In the genomic region with DNA sequence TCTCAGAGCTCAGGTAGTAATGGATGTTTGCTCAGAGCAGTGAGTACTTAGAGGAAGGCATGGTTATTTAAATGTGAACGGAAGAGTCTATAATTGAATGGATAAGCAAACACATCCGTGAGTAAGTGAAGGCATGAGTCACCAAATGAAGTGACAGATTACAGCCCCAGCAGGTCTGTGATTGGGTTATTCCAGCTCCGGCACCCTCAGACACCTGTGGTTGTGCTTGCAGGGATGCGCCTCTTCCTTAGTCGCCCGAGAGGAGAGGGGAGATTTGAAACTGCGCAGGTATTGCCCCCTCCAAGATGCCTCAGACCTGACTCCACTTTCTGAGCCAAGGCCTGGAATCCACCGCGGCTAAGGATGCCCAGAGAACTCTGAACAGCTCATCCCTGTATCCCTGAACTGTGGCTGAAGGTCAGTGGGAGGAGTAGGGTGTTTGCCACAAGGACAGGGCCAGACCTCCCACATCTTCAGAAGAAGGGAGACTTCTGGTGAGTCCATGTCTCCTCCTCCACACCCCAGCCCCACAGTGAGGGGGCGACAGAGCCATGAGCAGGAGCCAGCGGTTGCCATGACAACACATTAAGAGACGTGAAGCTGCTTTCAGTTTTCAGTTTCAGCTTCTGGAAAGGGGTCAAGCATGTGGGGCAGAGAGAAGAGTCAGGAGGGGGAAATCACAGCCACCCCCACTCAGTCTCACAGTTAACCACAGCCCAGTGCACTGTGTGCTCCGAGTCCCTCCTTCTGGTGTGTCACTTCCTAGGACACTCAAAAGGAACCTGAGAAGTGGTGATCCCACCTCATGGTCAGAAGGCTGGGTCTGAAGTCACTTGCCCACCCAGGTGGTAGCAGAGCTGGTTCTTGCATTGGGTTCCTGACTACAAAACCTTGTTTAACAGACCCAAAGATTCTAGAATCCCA, we compare ENCODE assay signal across 8 mouse cellular contexts. TPM values are rescaled to one million over a fixed set of nuclear protein-coding genes. Genes with fewer than 3 reads are reported as not detected.
DNase-seq lines count a peak whose midpoint lies in the region; ATAC-seq and TF ChIP-seq lines count a peak whose summit lies in the region.

No protein-coding gene starts in this region.

- H3K4me2 ChIP-seq in forebrain, embryonic 15.5 days (replicated peaks), result no peak overlapping the region
- H3K4me2 ChIP-seq in midbrain, postnatal 0 days (ENCODE audit: low read depth, low read length, poor library complexity, severe bottlenecking), result no peak overlapping the region

- 53% methylated on average over 13 of the region's 13 CpGs for WGBS in forebrain, embryonic 10.5 days
- 47% methylated on average over 13 of the region's 13 CpGs for WGBS in forebrain, embryonic 15.5 days
- WGBS in large intestine, adult 2 months, result 21% methylated on average over 13 of the region's 13 CpGs
- 39% methylated on average over 13 of the region's 13 CpGs for WGBS in midbrain, postnatal 0 days
- 59% methylated on average over 13 of the region's 13 CpGs for WGBS in limb, embryonic 10.5 days

- peak; percentile 64 for TF ChIP-seq CTCF in midbrain, postnatal 0 days (IDR thresholded peaks at IDR 0.05)

- DNase-seq in forebrain, embryonic 10.5 days (ENCODE audit: extremely low spot score, low spot score), result peak; percentile 23
- peak; percentile 72 for DNase-seq in embryo, embryonic 11 days
- DNase-seq in large intestine, adult 2 months (ENCODE audit: low read depth, low spot score), result peak; percentile 29
- peak; percentile 85 for DNase-seq in midbrain, postnatal 0 days (ENCODE audit: low spot score)
- no peak for DNase-seq in spleen, postnatal 14 days (ENCODE audit: low spot score in 2 of 2)
- DNase-seq in thymus, postnatal 0 days (ENCODE audit: low spot score), result no peak
- no peak for DNase-seq in limb, embryonic 10.5 days (ENCODE audit: low spot score)

- H3K9ac ChIP-seq in forebrain, embryonic 15.5 days (replicated peaks), result no peak overlapping the region
- no peak overlapping the region for H3K9ac ChIP-seq in midbrain, postnatal 0 days (replicated peaks; ENCODE audit: low read length, poor library complexity, severe bottlenecking)

- peaks cover 14% of the 10 kb centered on the region for H3K4me1 ChIP-seq in forebrain, embryonic 10.5 days
- peaks cover 6% of the 10 kb centered on the region for H3K4me1 ChIP-seq in forebrain, embryonic 15.5 days
- 0 out of 2 replicates have a peak, but pooled peaks cover 6% of the 10 kb centered on the region for H3K4me1 ChIP-seq in midbrain, postnatal 0 days (ENCODE audit: insufficient read depth, low read length)
- peaks cover 6% of the 10 kb centered on the region; the same call in 1 of the 2 replicates for H3K4me1 ChIP-seq in limb, embryonic 10.5 days

- H3K27ac ChIP-seq in forebrain, embryonic 10.5 days, result no peak overlapping the region
- H3K27ac ChIP-seq in forebrain, embryonic 15.5 days (replicated peaks), result no peak overlapping the region
- H3K27ac ChIP-seq in midbrain, postnatal 0 days (ENCODE audit: low read depth, low read length), result no peak overlapping the region
- H3K27ac ChIP-seq in limb, embryonic 10.5 days, result no peak overlapping the region

- ATAC-seq in forebrain, embryonic 15.5 days (replicated peaks), result no peak; the same call in 1 of the 2 replicates
- peak; percentile 64 for ATAC-seq in midbrain, postnatal 0 days (ENCODE audit: low FRiP score)

- no peak overlapping the region for H3K4me3 ChIP-seq in forebrain, embryonic 10.5 days
- H3K4me3 ChIP-seq in forebrain, embryonic 15.5 days, result no peak overlapping the region
- no peak overlapping the region for H3K4me3 ChIP-seq in midbrain, postnatal 0 days (ENCODE audit: low read depth, low read length)
- H3K4me3 ChIP-seq in limb, embryonic 10.5 days, result no peak overlapping the region

- H3K9me3 ChIP-seq in forebrain, embryonic 10.5 days, result no peaks in the 10 kb centered on the region
- H3K9me3 ChIP-seq in forebrain, embryonic 15.5 days, result no peaks in the 10 kb centered on the region
- H3K9me3 ChIP-seq in midbrain, postnatal 0 days (ENCODE audit: low read length), result no peaks in the 10 kb centered on the region
- no peaks in the 10 kb centered on the region for H3K9me3 ChIP-seq in limb, embryonic 10.5 days (replicated peaks)

- H3K27me3 ChIP-seq in forebrain, embryonic 10.5 days (ENCODE audit: poor library complexity, severe bottlenecking), result peaks cover 18% of the 10 kb centered on the region
- no peaks in the 10 kb centered on the region for H3K27me3 ChIP-seq in forebrain, embryonic 15.5 days
- H3K27me3 ChIP-seq in midbrain, postnatal 0 days (ENCODE audit: insufficient read depth, low read length), result peaks cover 3% of the 10 kb centered on the region; the same call in 1 of the 2 replicates
- peaks cover 35% of the 10 kb centered on the region for H3K27me3 ChIP-seq in limb, embryonic 10.5 days (ENCODE audit: low read depth, poor library complexity, severe bottlenecking)

- H3K36me3 ChIP-seq in forebrain, embryonic 10.5 days (replicated peaks), result no peaks in the 10 kb centered on the region
- H3K36me3 ChIP-seq in forebrain, embryonic 15.5 days, result no peaks in the 10 kb centered on the region
- no peaks in the 10 kb centered on the region for H3K36me3 ChIP-seq in midbrain, postnatal 0 days (ENCODE audit: insufficient read depth, low read length)
- H3K36me3 ChIP-seq in limb, embryonic 10.5 days, result no peaks in the 10 kb centered on the region

RNA-seq across cellular contexts. Expression of a gene that starts 49.6 kb away (rescaled TPM):
- polyA plus RNA-seq in forebrain, embryonic 10.5 days (2016; fragmentation: Nextera tagmentation; extraction: Ambion mirVana), result 0.17 and 0.21 TPM in 2 replicates
- 0.65 and 0.73 TPM in 2 replicates for polyA plus RNA-seq in forebrain, embryonic 15.5 days (2015; fragmentation: Nextera tagmentation; extraction: Ambion mirVana)
- polyA plus RNA-seq in large intestine, adult 2 months (2012; rRNA removed), result 3.6 and 3.9 TPM in 2 replicates
- total RNA-seq in midbrain, postnatal 0 days (2014; rRNA removed), result 1.9 and 2.4 TPM in 2 replicates
- 1.6 and 1.9 TPM in 2 replicates for polyA plus RNA-seq in midbrain, postnatal 0 days (2015; fragmentation: Nextera tagmentation; extraction: Ambion mirVana)
- 0.10 and 0.12 TPM in 2 replicates for polyA plus RNA-seq in thymus, postnatal 0 days (2015; fragmentation: Nextera tagmentation; extraction: Ambion mirVana)
- polyA plus RNA-seq in limb, embryonic 10.5 days (2016; fragmentation: Nextera tagmentation; extraction: Ambion mirVana), result 0.05 TPM in 1 of 2 replicates, not detected in the other

Comparison
In these comparisons a context has a peak if more than half of its experiments do, and no peak if none do; other contexts are left out.
1. DNase-seq: peak in forebrain, embryonic 10.5 days (single experiment), embryo, embryonic 11 days (single experiment), large intestine, adult 2 months (single experiment) and midbrain, postnatal 0 days (single experiment); none in spleen, postnatal 14 days (0 of 2), thymus, postnatal 0 days (single experiment) and limb, embryonic 10.5 days (single experiment).